Mouse (Mus musculus): Measurements from ENCODE around the gene Klhdc8a. TPM values are rescaled to one million over a fixed set of nuclear protein-coding genes. Genes with fewer than 3 reads are reported as not detected.

The Klhdc8a gene
- total RNA-seq (2021): 64.1 and 71.4 TPM in 2 replicates
- long read RNA-seq, experiment 1, full-length matches to known transcripts: 371 of 423 reads
- long read RNA-seq, experiment 1, partial matches to known transcripts: 26 of 423 reads
- long read RNA-seq, experiment 1, other reads (novel, unspliced or antisense): 26 of 423 reads
- long read RNA-seq, experiment 2, full-length matches to known transcripts: 165 of 194 reads
- long read RNA-seq, experiment 2, partial matches to known transcripts: 15 of 194 reads
- long read RNA-seq, experiment 2, other reads (novel, unspliced or antisense): 14 of 194 reads

DNA sequence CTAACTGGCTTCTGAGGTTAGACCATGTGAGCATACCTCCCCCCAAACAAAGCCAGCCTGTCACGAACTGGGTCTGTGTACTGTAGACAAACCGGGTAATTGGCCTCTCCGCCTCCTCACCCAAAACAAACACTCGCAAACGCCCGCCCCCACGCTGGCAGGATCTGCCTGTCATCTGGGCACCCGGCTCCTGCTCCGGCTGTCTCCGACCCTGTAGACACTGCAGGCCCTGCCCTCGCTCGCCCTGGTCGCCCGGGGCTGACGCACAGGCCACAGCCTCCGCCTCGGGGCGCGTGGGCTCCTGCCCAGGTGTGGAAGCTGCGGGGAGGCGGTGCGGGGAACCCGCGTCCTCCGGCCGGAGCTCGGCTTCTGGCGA lies at the start of gene Klhdc8a:
TSS of gene Klhdc8a (plus strand) at position 202 of the 376 bp plus-strand sequence.
- peak; percentile 91 for DNase-seq

DNA sequence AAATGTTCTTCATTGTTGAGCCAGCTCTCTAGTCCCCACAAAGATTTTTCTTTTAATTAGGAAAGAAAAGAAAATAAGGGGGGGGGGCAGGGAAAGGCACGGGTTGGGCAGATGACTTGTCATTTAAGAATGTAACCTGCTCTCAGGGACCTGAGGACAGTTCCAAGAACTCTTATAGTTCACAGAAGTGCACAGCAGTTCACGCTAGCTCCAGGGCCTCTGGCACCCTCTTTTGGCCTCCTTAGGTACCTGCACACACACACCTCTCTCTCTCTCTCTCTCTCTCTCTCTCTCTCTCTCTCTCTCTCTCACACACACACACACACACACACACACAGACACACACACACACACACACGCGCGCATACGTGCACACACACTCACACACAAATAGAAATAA lies 44.0 kb upstream of the Klhdc8a start:
- no peak for DNase-seq

DNA sequence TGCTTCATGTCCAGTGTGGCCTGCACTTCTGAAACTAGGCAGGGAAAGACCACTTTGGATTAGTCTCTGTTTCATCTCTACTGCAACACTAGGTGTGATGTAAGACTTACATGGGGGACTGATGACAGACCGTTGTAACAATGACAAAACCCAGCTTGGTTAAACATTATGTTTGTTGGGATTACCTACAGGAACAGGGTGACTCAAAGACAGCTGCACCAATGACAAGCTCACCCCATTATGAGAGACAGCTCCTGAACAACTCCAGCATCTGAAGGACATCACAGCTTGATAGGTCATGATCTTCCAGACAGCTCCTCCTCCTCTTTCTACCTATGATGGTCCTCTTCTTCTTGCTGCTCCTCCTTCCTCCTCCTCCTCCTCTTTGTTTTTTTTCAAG lies 38.1 kb upstream of the Klhdc8a start:
- no peak for DNase-seq

DNA sequence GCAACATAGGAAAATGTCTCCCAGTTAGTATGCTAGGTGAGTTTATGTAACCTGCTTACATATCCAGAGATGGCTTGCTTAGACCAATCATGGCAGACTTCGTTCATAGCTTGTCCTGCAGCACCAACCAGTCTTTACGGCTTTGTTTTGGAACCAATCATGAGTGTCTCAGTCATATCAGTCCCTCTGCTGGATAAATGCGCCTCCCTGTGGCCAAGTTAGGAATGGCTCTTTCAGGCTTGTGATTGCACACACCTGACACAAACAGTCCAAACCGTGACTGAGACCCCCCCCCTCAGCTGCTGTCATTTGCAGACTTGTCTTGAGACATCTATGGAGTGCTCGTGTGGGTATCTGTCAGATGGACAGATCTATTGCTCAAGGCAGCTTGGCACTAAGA lies 37.4 kb upstream of the Klhdc8a start:
- DNase-seq: no peak

DNA sequence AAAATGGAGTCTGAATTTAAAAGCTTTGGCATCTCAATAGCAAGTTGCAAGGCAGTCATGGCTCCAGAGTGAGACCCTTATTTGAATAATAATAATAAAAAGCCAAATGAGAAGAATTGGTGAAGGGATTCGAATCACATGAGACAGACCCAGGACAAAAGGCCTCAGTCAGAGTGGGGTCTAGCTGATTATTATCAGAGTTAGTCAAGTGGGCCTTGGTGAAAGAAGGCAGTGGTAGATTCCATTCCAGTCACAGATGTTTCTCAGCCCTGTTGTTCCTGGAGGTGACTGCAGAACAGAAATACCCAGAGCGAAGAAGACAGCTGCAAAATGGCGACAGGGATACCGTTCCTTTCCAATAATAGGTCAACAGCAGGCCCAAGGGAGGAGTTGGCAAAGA lies 34.8 kb upstream of the Klhdc8a start:
- no peak for DNase-seq

DNA sequence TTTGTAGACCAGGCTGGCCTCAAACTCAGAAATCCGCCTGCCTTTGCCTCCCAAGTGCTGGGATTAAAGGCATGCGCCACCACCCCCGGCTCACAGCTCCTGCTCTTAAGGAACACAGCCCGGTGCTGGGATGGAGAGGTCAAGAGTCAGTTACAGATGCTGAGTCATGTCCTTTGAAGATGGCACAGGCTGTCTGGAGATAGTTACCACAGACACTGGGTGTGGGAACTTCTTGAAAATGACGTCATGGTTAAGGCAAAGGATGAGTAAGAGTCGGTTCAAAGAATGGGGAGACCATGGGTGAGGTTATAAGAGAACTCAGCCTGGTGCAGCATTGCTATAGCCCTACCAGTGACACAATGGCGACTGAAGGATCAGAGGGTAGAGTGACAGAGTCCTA lies 33.8 kb upstream of the Klhdc8a start:
- no peak for DNase-seq

DNA sequence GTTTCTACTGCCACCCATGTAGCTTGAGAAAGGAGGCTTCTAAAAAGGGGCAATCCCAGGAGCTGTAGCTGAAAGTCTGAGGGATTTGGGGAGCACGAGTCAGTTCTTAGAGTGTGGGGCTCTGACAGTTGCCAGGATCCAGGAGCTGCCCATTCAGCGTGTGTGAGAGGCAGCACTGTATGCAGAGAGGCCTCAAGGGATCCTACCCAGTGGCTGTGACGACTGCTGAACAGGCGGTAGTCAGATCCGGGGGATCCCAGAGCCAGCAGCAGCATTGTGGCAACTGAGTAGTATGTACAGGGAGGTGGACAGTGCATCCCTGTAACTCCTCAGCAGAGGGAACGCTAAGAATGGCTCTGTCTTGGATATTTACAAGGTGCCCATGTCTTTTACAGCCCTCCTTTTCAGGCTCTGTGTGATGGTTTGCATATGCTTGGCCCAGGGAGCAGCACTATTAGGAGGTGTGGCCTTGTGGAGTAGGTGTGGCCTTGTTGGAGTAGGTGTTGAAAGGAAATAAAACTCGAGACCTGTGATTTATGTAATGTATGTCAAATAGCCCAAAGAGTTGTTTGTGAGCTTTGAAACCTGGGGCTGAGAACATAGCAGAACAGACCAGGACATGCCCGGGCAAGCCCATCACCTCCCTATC lies 33.1 kb upstream of the Klhdc8a start:
- DNase-seq: no peak

DNA sequence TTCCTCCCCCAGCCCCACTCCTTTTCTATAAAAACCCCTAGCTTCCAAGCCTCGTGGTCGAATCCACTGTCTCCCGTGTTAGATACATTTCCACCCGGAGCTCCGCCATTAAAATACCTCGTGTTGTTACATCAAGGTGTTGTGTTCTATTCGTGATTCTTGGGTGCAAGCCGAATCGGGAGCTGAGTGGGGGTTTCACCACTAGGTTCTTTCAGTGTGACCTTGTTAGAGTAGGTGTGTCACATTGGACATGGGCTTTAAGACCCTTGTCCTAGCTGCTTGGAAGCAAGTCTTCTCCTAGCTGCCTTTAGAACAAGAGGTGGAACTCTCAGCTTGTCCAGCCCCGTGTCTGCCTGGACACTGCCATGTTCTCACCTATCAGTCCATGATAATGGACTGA lies 32.5 kb upstream of the Klhdc8a start:
- no peak for DNase-seq

DNA sequence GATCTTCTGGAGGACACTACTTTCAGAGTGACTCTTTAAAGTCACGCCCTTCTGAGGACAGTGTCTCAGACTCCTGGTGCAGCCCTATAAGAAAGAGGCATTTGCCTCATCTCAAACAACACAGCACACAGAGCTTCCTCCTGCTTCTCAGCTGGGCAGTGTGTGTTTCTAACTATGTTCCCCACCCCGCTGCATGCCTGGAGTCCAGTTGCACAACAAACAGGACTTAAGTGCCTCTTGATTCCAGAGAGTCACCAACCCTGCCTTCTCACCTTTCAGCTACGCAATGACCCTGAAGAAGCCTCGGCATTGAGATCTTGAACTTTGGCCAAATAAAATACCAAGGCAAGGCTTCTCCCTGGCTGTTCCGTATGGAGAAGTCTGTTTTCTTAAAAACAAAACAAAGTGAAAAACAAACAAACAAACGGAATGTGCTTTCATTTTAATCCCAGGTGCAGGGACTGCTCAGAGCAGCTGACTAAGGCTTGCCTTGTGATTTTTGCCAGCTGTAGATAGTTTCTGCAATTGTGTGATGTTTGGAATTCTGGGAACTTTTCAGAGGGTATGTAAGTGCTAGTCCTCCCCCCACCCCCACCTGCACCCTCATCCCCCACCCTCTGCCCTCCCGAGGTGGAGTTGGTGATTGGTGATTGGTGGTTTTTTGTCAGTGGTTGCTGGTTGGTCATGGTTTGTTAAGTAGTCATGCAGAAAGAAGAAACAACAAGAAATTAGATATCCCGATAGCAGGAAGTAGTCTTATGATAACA lies 31.5 kb upstream of the Klhdc8a start:
- DNase-seq: peak; percentile 27

DNA sequence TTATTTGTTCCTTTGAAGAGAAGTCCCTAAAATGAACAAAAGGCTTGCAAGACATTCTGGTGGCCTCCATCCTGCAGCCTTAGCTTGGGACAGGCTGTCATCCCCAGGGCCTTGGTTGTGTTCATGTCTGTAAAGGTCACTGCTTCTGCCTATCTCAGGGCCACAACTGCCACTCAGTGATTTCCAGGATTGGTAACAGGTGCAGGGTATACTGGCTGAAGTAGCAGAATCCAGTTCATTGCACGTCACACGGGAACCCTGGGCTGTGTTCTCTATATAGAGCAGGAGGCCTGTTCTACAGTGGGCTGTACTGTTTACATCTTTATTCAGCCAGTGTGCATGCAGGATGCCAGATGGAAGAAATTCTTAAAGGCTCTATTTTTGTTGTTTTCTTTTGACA lies 30.5 kb upstream of the Klhdc8a start:
- no peak for DNase-seq

DNA sequence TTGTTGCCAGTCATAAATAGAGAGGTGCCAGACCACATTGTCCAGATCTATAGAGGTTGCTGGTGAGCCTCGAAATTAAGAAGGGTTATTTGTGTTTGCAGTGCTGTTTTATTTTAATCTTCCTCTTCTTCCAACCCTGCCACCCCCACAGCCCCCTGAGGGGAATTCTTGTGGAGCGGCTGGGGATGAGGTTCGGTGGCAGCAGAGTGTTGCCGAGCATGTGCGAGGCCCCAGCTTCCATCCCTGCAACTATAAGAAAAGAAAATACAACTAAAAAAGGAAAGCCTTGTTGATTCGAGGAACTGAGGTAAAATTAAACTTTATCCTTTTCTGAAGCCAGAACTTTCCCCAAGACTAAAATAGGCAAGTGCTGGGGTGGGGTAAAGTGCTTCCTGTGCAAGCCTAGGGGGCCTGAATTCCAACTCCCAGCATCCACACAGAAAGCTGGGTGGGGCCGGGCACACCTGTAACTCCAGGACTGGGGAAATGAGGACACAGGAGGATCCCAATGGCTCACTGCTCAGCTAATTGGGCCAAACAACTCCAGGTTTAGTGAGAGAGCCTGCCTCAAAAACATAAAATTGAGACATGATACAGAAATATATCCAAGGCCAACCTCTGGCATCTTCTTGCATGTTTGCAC lies 29.9 kb upstream of the Klhdc8a start:
- no peak for DNase-seq

DNA sequence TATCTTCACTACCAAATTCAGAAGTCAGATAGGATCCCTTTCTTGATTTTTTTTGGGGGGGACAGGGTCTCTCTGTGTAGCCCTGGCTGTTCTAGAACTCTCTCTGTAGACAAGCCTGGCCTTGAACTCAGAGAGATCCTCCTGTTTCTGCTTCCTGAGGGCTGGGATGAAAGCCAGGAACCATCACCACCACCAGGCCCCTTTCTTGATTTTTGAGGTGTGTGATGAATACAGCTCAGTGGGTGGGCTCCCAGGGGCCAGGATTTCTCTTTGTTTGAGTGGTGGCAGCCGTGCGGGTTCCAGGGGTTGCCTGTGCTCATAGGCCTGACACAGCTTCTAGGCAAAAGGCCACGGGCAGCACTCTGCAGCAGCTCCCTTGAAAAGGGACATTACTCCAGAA lies 27.2 kb upstream of the Klhdc8a start:
- no peak for DNase-seq

DNA sequence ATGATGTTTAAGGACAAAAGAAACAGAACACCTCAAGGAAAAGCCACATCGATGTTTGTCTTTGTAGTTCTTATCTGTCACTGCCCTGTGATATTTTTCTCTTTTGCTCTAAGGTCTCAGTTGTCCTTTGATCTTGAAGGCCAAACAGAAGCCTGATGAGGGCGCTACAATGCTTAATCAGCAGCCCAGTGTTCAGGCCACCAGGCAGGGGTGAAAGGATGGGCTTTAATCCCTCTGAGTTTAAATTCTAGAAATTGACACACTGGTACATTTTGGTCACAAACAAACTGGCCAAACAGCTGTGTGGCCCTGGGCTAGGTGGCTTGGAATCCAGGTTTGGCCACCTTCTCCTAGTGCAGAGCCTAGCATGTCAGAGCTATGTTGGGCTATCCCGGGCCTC lies 21.7 kb upstream of the Klhdc8a start:
- peak; percentile 51 for DNase-seq

DNA sequence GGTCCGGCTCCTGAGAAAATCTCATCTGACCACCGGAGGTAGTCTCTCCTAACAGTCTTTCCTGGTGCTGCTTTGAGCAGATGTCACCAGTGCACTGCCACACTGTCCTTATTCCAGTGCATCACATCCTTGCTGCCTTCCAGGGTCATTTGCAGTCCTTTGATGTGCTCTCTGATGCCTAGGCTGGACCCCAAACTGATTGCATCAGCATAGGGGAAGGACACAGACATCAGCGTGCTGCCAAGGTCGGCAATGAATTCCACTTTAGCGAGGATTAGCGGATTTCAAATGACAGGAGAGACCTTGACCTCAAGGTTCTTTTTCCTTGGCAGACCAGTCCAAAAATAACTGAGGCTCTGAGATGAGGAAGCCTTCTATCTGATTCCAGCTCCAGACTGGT lies 21.3 kb upstream of the Klhdc8a start:
- DNase-seq: peak; percentile 86

DNA sequence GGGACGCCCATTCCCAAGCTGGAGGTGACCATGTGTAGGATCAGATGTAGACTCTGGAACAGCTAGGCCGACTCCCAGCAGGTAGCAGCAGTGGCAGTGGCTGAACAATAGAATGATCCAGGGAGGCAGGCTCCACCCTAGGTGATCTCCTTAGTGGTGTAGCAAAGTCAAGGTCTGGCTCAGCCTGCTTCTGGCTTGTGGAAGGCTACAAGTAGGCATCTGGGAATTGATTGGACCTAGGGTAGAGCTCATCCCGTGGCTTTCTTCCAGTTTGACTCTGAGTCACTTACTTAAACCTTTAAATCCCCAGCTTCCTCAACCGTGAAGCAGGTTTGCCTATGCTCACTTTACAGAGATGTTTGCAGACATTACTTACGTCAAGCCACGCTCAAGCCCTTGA lies 17.8 kb upstream of the Klhdc8a start:
- DNase-seq: peak; percentile 22

DNA sequence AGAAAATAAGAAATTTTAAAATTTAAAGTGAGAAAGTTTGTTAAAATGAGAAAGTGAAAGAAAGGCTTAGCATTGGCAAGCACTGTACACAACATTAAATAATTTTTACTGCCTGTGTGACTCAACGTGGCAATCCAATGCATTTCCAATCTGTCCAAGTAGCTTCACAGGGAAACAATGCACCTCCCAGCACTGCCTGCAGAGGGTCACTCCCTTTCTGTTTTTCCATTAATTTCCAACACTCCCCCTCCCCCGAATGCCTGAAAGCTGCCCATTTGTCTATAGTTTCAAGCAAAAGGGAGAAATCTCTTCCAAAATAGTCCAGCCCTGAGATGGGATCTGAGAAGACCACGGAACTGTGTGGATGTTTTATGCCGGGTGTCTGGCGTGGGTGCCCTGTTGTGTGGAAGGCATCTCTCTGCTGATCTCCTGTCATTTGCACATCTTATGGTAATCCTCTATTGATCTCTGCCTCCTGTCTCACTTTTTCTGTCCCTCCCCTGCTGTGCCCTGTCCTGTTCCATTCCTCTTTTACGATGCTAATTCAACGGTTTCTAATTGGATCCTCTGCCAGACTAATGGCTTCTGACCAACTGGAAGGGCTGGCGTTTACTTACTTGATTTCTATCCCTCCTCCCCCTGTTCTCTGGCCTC lies 16.8 kb upstream of the Klhdc8a start:
- DNase-seq: no peak

DNA sequence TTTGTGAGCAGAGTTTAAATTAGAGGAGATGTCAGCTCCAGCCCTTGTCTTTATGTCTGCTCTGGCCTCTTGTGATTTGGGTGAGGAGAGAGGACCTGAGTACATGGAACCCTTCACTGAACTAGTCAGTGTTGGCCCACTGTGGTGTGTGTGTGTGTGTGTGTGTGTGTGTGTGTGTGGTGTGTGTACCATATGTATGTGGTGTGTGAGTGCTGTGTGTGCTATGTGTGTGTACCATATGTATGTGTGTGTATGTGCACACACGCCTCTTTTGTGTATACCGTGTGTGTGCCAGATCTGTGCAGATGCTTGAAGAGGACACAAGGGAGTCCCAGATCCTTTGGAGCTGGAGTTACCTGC lies 16.3 kb upstream of the Klhdc8a start:
- no peak for DNase-seq

DNA sequence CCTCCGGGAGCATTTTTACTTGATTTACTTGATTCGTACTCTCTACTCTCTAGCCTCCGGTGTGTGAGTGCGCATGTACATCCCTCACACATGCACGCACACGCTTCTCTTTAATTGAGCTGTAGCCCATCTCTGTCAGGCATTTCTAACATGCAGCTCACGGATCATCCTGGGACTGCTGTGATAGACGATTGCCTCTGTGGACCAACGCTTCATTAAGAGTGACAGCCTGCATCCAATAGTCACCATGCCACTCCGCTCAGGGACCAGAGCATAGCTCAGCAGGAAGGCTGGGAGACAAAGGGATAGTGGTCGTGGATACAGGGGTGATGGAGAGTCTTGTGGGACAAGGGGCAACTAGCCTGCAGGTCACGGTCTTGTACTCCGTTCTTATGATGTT lies 15.4 kb upstream of the Klhdc8a start:
- DNase-seq: no peak

DNA sequence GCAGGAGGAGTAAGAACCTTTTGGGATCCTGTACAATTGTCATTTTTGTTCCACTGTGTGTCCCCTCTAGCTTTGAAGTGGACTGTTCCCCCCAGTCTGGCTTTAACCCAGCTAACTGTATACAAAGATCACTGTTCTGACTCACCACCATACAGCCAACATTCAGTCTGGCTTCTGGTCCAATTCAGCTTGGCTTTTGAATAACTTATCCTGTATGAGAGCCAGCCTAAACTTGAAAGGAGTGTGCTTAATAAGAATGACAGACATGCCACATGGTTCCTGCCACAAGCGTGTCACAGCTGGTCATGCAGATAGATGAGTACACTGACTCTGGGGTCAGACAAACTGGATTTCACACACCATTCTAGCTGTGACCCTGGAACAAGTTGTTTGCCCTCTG lies 11.7 kb upstream of the Klhdc8a start:
- no peak for DNase-seq

DNA sequence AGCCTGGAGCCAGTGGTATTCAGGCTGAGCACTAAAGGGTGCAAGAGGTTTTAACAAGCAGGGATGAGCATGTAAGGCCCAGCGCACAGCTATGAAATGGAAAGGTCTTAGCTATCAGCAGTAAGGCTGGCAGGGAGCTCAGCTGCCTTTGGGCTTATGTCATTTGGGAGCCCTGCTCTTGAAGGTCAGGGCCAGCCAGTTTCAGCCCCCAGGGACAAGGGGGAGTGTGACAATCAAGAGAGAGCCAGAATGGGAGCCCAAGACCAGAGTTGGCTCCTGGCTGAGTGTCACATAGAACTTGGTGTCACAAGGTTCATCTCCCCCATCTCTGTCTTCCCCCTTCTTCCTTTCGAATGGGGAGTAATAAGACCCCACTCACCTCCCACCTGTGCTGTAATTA lies 11.0 kb upstream of the Klhdc8a start:
- peak; percentile 82 for DNase-seq

DNA sequence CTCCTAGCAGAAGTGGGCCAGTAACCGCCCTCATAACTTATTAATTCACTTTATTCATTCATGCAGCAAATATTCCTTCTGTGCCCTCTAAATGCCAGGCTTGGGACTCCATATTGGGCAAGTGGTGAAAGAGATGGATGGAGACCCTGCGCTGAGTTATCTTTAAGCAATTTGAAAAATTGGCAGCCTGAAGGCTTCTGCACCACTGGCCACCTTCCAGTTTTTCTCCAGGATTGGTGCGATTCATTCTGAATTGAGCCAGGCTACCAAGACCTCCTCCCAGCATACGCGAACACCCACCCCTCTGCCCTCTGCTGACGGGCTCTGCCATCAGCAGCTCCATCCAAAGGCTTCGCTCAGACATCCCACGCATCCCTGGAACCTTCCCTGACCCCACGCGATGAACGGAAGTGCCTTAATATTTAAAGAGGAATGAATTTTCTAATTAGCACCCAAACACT lies 10.4 kb upstream of the Klhdc8a start:
- peak; percentile 72 for DNase-seq

DNA sequence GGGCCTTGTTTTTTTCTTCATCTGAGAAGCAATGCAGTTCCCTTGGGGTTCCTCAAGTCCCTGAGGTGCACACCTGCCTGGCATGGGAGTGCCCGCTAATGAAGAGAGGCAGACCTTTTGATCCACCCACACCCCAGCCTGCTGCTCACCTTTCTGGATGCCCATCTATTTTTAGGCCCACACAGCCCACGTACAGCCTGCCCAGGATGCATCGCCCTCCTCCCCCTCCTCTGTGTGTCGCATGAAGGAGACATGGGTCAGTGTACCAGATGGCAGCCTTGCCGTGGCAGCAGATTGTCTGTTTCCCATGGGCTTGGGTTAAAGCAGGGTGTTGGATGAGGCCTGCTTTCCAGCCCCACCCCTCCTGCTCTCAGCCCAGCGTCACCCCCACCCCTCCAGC lies 8.5 kb upstream of the Klhdc8a start:
- no peak for DNase-seq

Data from adrenal gland, postnatal 14 days (tissue).